Mouse (Mus musculus) midbrain, embryonic 14.5 days (tissue): ENCODE results near the gene Defa28. TPM values are rescaled to one million over a fixed set of nuclear protein-coding genes. Genes with fewer than 3 reads are reported as not detected.
"Not testable (repeated sequence)": the region's sequence is repeated elsewhere in the genome, so short reads cannot be mapped to it uniquely, and the experiment has no call there.

ENCODE experiments used
- ATAC-seq: fragments of 200-750 bp; cut with Nextera tagmentation; 2 replicates; pipeline ENCODE4 v1.8.0; 2017; ENCODE audit warnings: moderate number of reproducible peaks, moderate library complexity; ENCODE audit not compliant: low FRiP score, low TSS enrichment
- DNase-seq: peaks from one replicate; pipeline ENCODE4 v3.0.0-alpha.2; 2015
- H3K27ac ChIP-seq: fragments of 300-500 bp; sonication (generic); replicated peaks from 2 replicates; pipeline ENCODE4 v1.5.1; 2014; ENCODE audit warnings: mild to moderate bottlenecking, low read depth, low read length, moderate library complexity
- H3K27me3 ChIP-seq: fragments of 300-500 bp; sonication (generic); 2 replicates; pipeline ENCODE4 v1.6.1; 2014; ENCODE audit warnings: low read length, control low read depth, mixed read lengths; ENCODE audit not compliant: control insufficient read depth, insufficient read depth
- H3K36me3 ChIP-seq: fragments of 300-500 bp; sonication (generic); 2 replicates; pipeline ENCODE4 v1.6.1; 2014; ENCODE audit warnings: low read length, control low read depth; ENCODE audit not compliant: control insufficient read depth, insufficient read depth
- H3K4me1 ChIP-seq: fragments of 300-500 bp; sonication (generic); 2 replicates; pipeline ENCODE4 v1.6.1; 2014; ENCODE audit warnings: mild to moderate bottlenecking, antibody characterized with exemption, low read length, control low read depth; ENCODE audit not compliant: control insufficient read depth, insufficient read depth
- H3K4me2 ChIP-seq: fragments of 300-500 bp; sonication (generic); 2 replicates; pipeline ENCODE4 v1.6.1; 2014; ENCODE audit warnings: mild to moderate bottlenecking, low read length, moderate library complexity
- H3K4me3 ChIP-seq: fragments of 300-500 bp; sonication (generic); replicated peaks from 2 replicates; pipeline ENCODE4 v1.5.1; 2014; ENCODE audit warnings: low read depth, low read length
- H3K9ac ChIP-seq: fragments of 300-500 bp; sonication (generic); replicated peaks from 2 replicates; pipeline ENCODE4 v1.6.1; 2014; ENCODE audit warnings: mild to moderate bottlenecking, low read length, moderate library complexity
- H3K9me3 ChIP-seq: fragments of 300-500 bp; sonication (generic); 2 replicates; pipeline ENCODE4 v1.6.1; 2016; ENCODE audit warnings: low read length, control low read depth, mixed read lengths; ENCODE audit not compliant: control insufficient read depth
- WGBS: fragments of 180-500 bp; shearing (Covaris S2); extraction: QIAGEN DNeasy Blood & Tissue Kit; methylation state at CpG from one replicate; pipeline ENCODE4 v1.1.7; 2014; 5-methylcytosine and 5-hydroxymethylcytosine counted together
- polyA plus RNA-seq: library from polyadenylated mRNA; unstranded; fragments of >200 nt; fragmentation: Nextera tagmentation; extraction: Ambion mirVana; gene quantifications from 2 replicates; pipeline ENCODE4 v1.2.1, GENCODE M21; 2014

Gene Defa28
- polyA plus RNA-seq: not detected in 2 replicates

- H3K36me3 ChIP-seq, H3K4me1 ChIP-seq, H3K27me3 ChIP-seq, H3K9me3 ChIP-seq, H3K4me3 ChIP-seq, DNase-seq, H3K27ac ChIP-seq, H3K4me2 ChIP-seq, H3K9ac ChIP-seq, ATAC-seq: not testable (repeated sequence)
- no CpG with 5 or more reads among the region's 1 CpGs for WGBS
Observed at GRCm38 (mm10) chr8:21582706-21583105, at the start of gene Defa28. Gene Defa28, plus strand, starts transcription at chr8:21583006.

GRCm38 (mm10) chr8:21565086-21565485 is 17.7 kb upstream of the Defa28 start, which contains the start of gene Defa37:
Gene Defa37, plus strand, starts transcription at chr8:21565386.
- not testable (repeated sequence) for ATAC-seq, H3K36me3 ChIP-seq, DNase-seq, H3K4me1 ChIP-seq, H3K9ac ChIP-seq, H3K27me3 ChIP-seq, H3K4me2 ChIP-seq, H3K9me3 ChIP-seq, H3K4me3 ChIP-seq, H3K27ac ChIP-seq
- no CpG with 5 or more reads among the region's 1 CpGs for WGBS

- not testable (repeated sequence) for H3K4me1 ChIP-seq, H3K4me3 ChIP-seq, H3K27ac ChIP-seq, H3K27me3 ChIP-seq, H3K9ac ChIP-seq, DNase-seq, ATAC-seq, H3K9me3 ChIP-seq, H3K4me2 ChIP-seq, H3K36me3 ChIP-seq
- no CpG with 5 or more reads among the region's 1 CpGs for WGBS
Observed at GRCm38 (mm10) chr8:21594408-21594807, 11.6 kb downstream of the Defa28 start, which contains the start of gene Gm7861. Gene Gm7861, minus strand, starts transcription at chr8:21594508.

GRCm38 (mm10) chr8:21617883-21618282 is 35.1 kb downstream of the Defa28 start, which contains the start of gene Defa26:
Gene Defa26, plus strand, starts transcription at chr8:21618183.
- not testable (repeated sequence) for H3K27ac ChIP-seq, H3K4me2 ChIP-seq, H3K4me3 ChIP-seq, H3K4me1 ChIP-seq, H3K9ac ChIP-seq, ATAC-seq, H3K27me3 ChIP-seq, H3K36me3 ChIP-seq, H3K9me3 ChIP-seq, DNase-seq
- WGBS: no CpG with 5 or more reads among the region's 1 CpGs

Other genes starting within 250 kb of the Defa28 start
- not detected in 2 replicates for gene Defa2, start 204.5 kb upstream of the Defa28 start, polyA plus RNA-seq
- not detected in 2 replicates for gene Defa33, start 191.2 kb upstream of the Defa28 start, polyA plus RNA-seq
- not detected in 2 replicates for gene Defa36, start 155.6 kb upstream of the Defa28 start, polyA plus RNA-seq
- not detected in 2 replicates for gene Gm7849, start 126.4 kb upstream of the Defa28 start, polyA plus RNA-seq
- not detected in 2 replicates for gene Defa20, start 73.7 kb upstream of the Defa28 start, polyA plus RNA-seq
- not detected in 2 replicates for gene Defa32, start 54.0 kb upstream of the Defa28 start, polyA plus RNA-seq
- not detected in 2 replicates for gene Defa37, start 17.6 kb upstream of the Defa28 start, polyA plus RNA-seq
- gene Gm7861, start 11.5 kb downstream of the Defa28 start, polyA plus RNA-seq: not detected in 2 replicates
- gene Defa26, start 35.2 kb downstream of the Defa28 start, polyA plus RNA-seq: not detected in 2 replicates
- gene Defa17, start 72.8 kb downstream of the Defa28 start, polyA plus RNA-seq: not detected in 2 replicates
- gene Defa34, start 82.8 kb downstream of the Defa28 start, polyA plus RNA-seq: not detected in 2 replicates
- gene AY761184, start 120.6 kb downstream of the Defa28 start, polyA plus RNA-seq: not detected in 2 replicates
- gene Defa24, start 151.5 kb downstream of the Defa28 start, polyA plus RNA-seq: not detected in 2 replicates
- not detected in 2 replicates for gene Defb50, start 240.5 kb downstream of the Defa28 start, polyA plus RNA-seq